Mouse (Mus musculus): ENCODE results near the gene Fopnl. TPM values are rescaled to one million over a fixed set of nuclear protein-coding genes. Genes with fewer than 3 reads are reported as not detected.

Fopnl gene
- polyA plus RNA-seq (2014; fragmentation: Nextera tagmentation; extraction: Ambion mirVana), result 175 and 181 TPM in 2 replicates

- Histone ChIP-seq H3K4me2 (replicated peaks; ENCODE audit: low read depth, low read length) (peak within 1 kb of the TSS; percentile 64), H3K9ac (replicated peaks; ENCODE audit: low read depth, low read length) (peak within 1 kb of the TSS; percentile 52), H3K4me1 (ENCODE audit: control insufficient read depth, insufficient read depth, low read length) (0 out of 2 replicates have a peak, but pooled peaks cover 4% of the 10 kb centered on the region), H3K36me3 (ENCODE audit: control insufficient read depth, insufficient read depth, low read length) (peaks cover 9% of the 10 kb centered on the region), H3K4me3 (ENCODE audit: low read depth, low read length) (peak within 1 kb of the TSS; percentile 75), H3K27me3 (ENCODE audit: control insufficient read depth, insufficient read depth, low read length) (no peaks in the 10 kb centered on the region), H3K27ac (ENCODE audit: low read length) (peak within 1 kb of the TSS; percentile 62), H3K9me3 (ENCODE audit: control insufficient read depth, low read depth, low read length) (no peaks in the 10 kb centered on the region)
- peak; percentile 100 for ATAC-seq (ENCODE audit: insufficient number of reproducible peaks, insufficient read depth, low FRiP score, low read depth)
- WGBS, result 3% methylated on average over 51 of the region's 51 CpGs
Measured at GRCm38 (mm10) chr16:14316884-14317876, at the start of gene Fopnl. Gene Fopnl, minus strand, starts transcription at chr16:14317405.

- H3K27ac ChIP-seq (ENCODE audit: low read length), result no peak overlapping the region
- 100% methylated on average over 1 of the region's 1 CpGs for WGBS
Measured at GRCm38 (mm10) chr16:14366017-14366416, 48.8 kb upstream of the Fopnl start.

GRCm38 (mm10) chr16:14365457-14365856 lies 48.3 kb upstream of the Fopnl start:
- H3K27me3 ChIP-seq (ENCODE audit: control insufficient read depth, insufficient read depth, low read length), result no peaks in the 10 kb centered on the region
- H3K4me3 ChIP-seq (ENCODE audit: low read depth, low read length), result no peak overlapping the region
- no peak overlapping the region for H3K4me2 ChIP-seq (replicated peaks; ENCODE audit: low read depth, low read length)
- no peaks in the 10 kb centered on the region for H3K36me3 ChIP-seq (ENCODE audit: control insufficient read depth, insufficient read depth, low read length)
- H3K27ac ChIP-seq (ENCODE audit: low read length), result no peak overlapping the region
- no peaks in the 10 kb centered on the region for H3K9me3 ChIP-seq (ENCODE audit: control insufficient read depth, low read depth, low read length)
- ATAC-seq (ENCODE audit: insufficient number of reproducible peaks, insufficient read depth, low FRiP score, low read depth), result no peak
- no peak overlapping the region for H3K9ac ChIP-seq (replicated peaks; ENCODE audit: low read depth, low read length)
- peaks cover 7% of the 10 kb centered on the region for H3K4me1 ChIP-seq (ENCODE audit: control insufficient read depth, insufficient read depth, low read length)
- WGBS, result 72% methylated on average over 4 of the region's 4 CpGs

More at GRCm38 (mm10) chr16:14366017-14366416, 48.8 kb upstream of the Fopnl start:
- Histone ChIP-seq H3K9ac (replicated peaks; ENCODE audit: low read depth, low read length) (no peak overlapping the region), H3K36me3 (ENCODE audit: control insufficient read depth, insufficient read depth, low read length) (no peaks in the 10 kb centered on the region), H3K4me1 (ENCODE audit: control insufficient read depth, insufficient read depth, low read length) (peaks cover 7% of the 10 kb centered on the region), H3K4me2 (replicated peaks; ENCODE audit: low read depth, low read length) (no peak overlapping the region), H3K4me3 (ENCODE audit: low read depth, low read length) (no peak overlapping the region), H3K27me3 (ENCODE audit: control insufficient read depth, insufficient read depth, low read length) (no peaks in the 10 kb centered on the region), H3K9me3 (ENCODE audit: control insufficient read depth, low read depth, low read length) (no peaks in the 10 kb centered on the region)
- ATAC-seq (ENCODE audit: insufficient number of reproducible peaks, insufficient read depth, low FRiP score, low read depth), result no peak

- no peaks in the 10 kb centered on the region for H3K27me3 ChIP-seq (ENCODE audit: control insufficient read depth, insufficient read depth, low read length)
- no peak overlapping the region for H3K27ac ChIP-seq (ENCODE audit: low read length)
- no peaks in the 10 kb centered on the region for H3K36me3 ChIP-seq (ENCODE audit: control insufficient read depth, insufficient read depth, low read length)
- WGBS, result 92% methylated on average over 6 of the region's 6 CpGs
- no peak for ATAC-seq (ENCODE audit: insufficient number of reproducible peaks, insufficient read depth, low FRiP score, low read depth)
- peaks cover 7% of the 10 kb centered on the region for H3K4me1 ChIP-seq (ENCODE audit: control insufficient read depth, insufficient read depth, low read length)
- H3K9me3 ChIP-seq (ENCODE audit: control insufficient read depth, low read depth, low read length), result no peaks in the 10 kb centered on the region
- H3K9ac ChIP-seq (replicated peaks; ENCODE audit: low read depth, low read length), result no peak overlapping the region
- no peak overlapping the region for H3K4me2 ChIP-seq (replicated peaks; ENCODE audit: low read depth, low read length)
- no peak overlapping the region for H3K4me3 ChIP-seq (ENCODE audit: low read depth, low read length)
Measured at GRCm38 (mm10) chr16:14364066-14364465, 46.9 kb upstream of the Fopnl start.

- Histone ChIP-seq H3K4me3 (ENCODE audit: low read depth, low read length) (no peak overlapping the region), H3K4me2 (replicated peaks; ENCODE audit: low read depth, low read length) (no peak overlapping the region), H3K4me1 (ENCODE audit: control insufficient read depth, insufficient read depth, low read length) (peaks cover 7% of the 10 kb centered on the region), H3K27me3 (ENCODE audit: control insufficient read depth, insufficient read depth, low read length) (no peaks in the 10 kb centered on the region), H3K9me3 (ENCODE audit: control insufficient read depth, low read depth, low read length) (no peaks in the 10 kb centered on the region), H3K36me3 (ENCODE audit: control insufficient read depth, insufficient read depth, low read length) (no peaks in the 10 kb centered on the region), H3K27ac (ENCODE audit: low read length) (no peak overlapping the region), H3K9ac (replicated peaks; ENCODE audit: low read depth, low read length) (no peak overlapping the region)
- no peak for ATAC-seq (ENCODE audit: insufficient number of reproducible peaks, insufficient read depth, low FRiP score, low read depth)
- 80% methylated on average over 3 of the region's 3 CpGs for WGBS
Measured at GRCm38 (mm10) chr16:14363496-14363895, 46.3 kb upstream of the Fopnl start.

- peaks cover 7% of the 10 kb centered on the region for H3K4me1 ChIP-seq (ENCODE audit: control insufficient read depth, insufficient read depth, low read length)
- H3K9me3 ChIP-seq (ENCODE audit: control insufficient read depth, low read depth, low read length), result no peaks in the 10 kb centered on the region
- no peaks in the 10 kb centered on the region for H3K36me3 ChIP-seq (ENCODE audit: control insufficient read depth, insufficient read depth, low read length)
- peak overlapping the region; percentile 67 for H3K9ac ChIP-seq (replicated peaks; ENCODE audit: low read depth, low read length)
- no peak for ATAC-seq (ENCODE audit: insufficient number of reproducible peaks, insufficient read depth, low FRiP score, low read depth)
- no peaks in the 10 kb centered on the region for H3K27me3 ChIP-seq (ENCODE audit: control insufficient read depth, insufficient read depth, low read length)
- 34% methylated on average over 7 of the region's 7 CpGs for WGBS
- peak overlapping the region; percentile 83 for H3K4me3 ChIP-seq (ENCODE audit: low read depth, low read length)
- H3K4me2 ChIP-seq (replicated peaks; ENCODE audit: low read depth, low read length), result peak overlapping the region; percentile 92
- H3K27ac ChIP-seq (ENCODE audit: low read length), result no peak overlapping the region
Measured at GRCm38 (mm10) chr16:14362099-14362820, 45.1 kb upstream of the Fopnl start.

GRCm38 (mm10) chr16:14361362-14362098 lies 44.3 kb upstream of the Fopnl start, which contains the start of gene Abcc1:
Gene Abcc1, plus strand, starts transcription at chr16:14361558.
- no peak within 1 kb of the TSS; the same call in 1 of the 2 replicates for H3K27ac ChIP-seq (ENCODE audit: low read length)
- under 1% methylated on average over 54 of the region's 64 CpGs for WGBS
- ATAC-seq (ENCODE audit: insufficient number of reproducible peaks, insufficient read depth, low FRiP score, low read depth), result peak; percentile 94
- peak within 1 kb of the TSS; percentile 92 for H3K4me2 ChIP-seq (replicated peaks; ENCODE audit: low read depth, low read length)
- H3K9ac ChIP-seq (replicated peaks; ENCODE audit: low read depth, low read length), result peak within 1 kb of the TSS; percentile 67
- H3K4me3 ChIP-seq (ENCODE audit: low read depth, low read length), result peak within 1 kb of the TSS; percentile 83
- no peaks in the 10 kb centered on the region for H3K9me3 ChIP-seq (ENCODE audit: control insufficient read depth, low read depth, low read length)
- H3K27me3 ChIP-seq (ENCODE audit: control insufficient read depth, insufficient read depth, low read length), result no peaks in the 10 kb centered on the region
- H3K4me1 ChIP-seq (ENCODE audit: control insufficient read depth, insufficient read depth, low read length), result peaks cover 7% of the 10 kb centered on the region
- no peaks in the 10 kb centered on the region for H3K36me3 ChIP-seq (ENCODE audit: control insufficient read depth, insufficient read depth, low read length)

GRCm38 (mm10) chr16:14360931-14361330 lies 43.7 kb upstream of the Fopnl start:
- Histone ChIP-seq H3K36me3 (ENCODE audit: control insufficient read depth, insufficient read depth, low read length) (no peaks in the 10 kb centered on the region), H3K4me1 (ENCODE audit: control insufficient read depth, insufficient read depth, low read length) (peaks cover 7% of the 10 kb centered on the region), H3K9ac (replicated peaks; ENCODE audit: low read depth, low read length) (peak overlapping the region; percentile 67), H3K9me3 (ENCODE audit: control insufficient read depth, low read depth, low read length) (no peaks in the 10 kb centered on the region), H3K4me2 (replicated peaks; ENCODE audit: low read depth, low read length) (peak overlapping the region; percentile 92), H3K27ac (ENCODE audit: low read length) (no peak overlapping the region; the same call in 1 of the 2 replicates), H3K4me3 (ENCODE audit: low read depth, low read length) (peak overlapping the region; percentile 83), H3K27me3 (ENCODE audit: control insufficient read depth, insufficient read depth, low read length) (no peaks in the 10 kb centered on the region)
- peak; percentile 33; the same call in 1 of the 2 replicates for ATAC-seq (ENCODE audit: insufficient number of reproducible peaks, insufficient read depth, low FRiP score, low read depth)
- WGBS, result 3% methylated on average over 7 of the region's 7 CpGs

Measured in stomach, embryonic 14.5 days (tissue).